Mouse (Mus musculus): Measurements from ENCODE around the gene Gm11937. TPM values are rescaled to one million over a fixed set of nuclear protein-coding genes. Genes with fewer than 3 reads are reported as not detected.
"Not testable (repeated sequence)": the region's sequence is repeated elsewhere in the genome, so short reads cannot be mapped to it uniquely, and the experiment has no call there.

Gm11937 gene
- total RNA-seq (2021), result not detected

- DNase-seq; intact Hi-C loops (cut with DNase I): not testable (repeated sequence)
Measured at GRCm38 (mm10) chr11:99610089-99610488, at the start of gene Gm11937. Gm11937 (minus strand) TSS chr11:99610189.

GRCm38 (mm10) chr11:99659256-99659655, 49.3 kb upstream of the Gm11937 start:
- intact Hi-C loops (cut with DNase I), result no loop called here
- no peak for DNase-seq

GRCm38 (mm10) chr11:99658467-99659010, 48.5 kb upstream of the Gm11937 start, which contains the start of gene Gm11563:
Gm11563 (minus strand) TSS chr11:99658960.
- DNase-seq; intact Hi-C loops (cut with DNase I): not testable (repeated sequence)

- DNase-seq, result no peak
- intact Hi-C loops (cut with DNase I), result no loop called here
Measured at GRCm38 (mm10) chr11:99657051-99657450, 47.1 kb upstream of the Gm11937 start.

GRCm38 (mm10) chr11:99650136-99650535, 40.1 kb upstream of the Gm11937 start, which contains the start of gene Gm11555:
Gm11555 (minus strand) TSS chr11:99650236.
- no peak for DNase-seq
- intact Hi-C loops (cut with DNase I), result no loop called here

GRCm38 (mm10) chr11:99646444-99646843, 36.5 kb upstream of the Gm11937 start:
- no peak for DNase-seq

GRCm38 (mm10) chr11:99644351-99644750, 34.4 kb upstream of the Gm11937 start:
- no peak for DNase-seq
- intact Hi-C loops (cut with DNase I), result no loop called here

More at GRCm38 (mm10) chr11:99646444-99646843, 36.5 kb upstream of the Gm11937 start:
- intact Hi-C loops (cut with DNase I), result no loop called here

- intact Hi-C loops (cut with DNase I); DNase-seq: not testable (repeated sequence)
Measured at GRCm38 (mm10) chr11:99643635-99644139, 33.7 kb upstream of the Gm11937 start, which contains the start of gene Krtap4-7. Krtap4-7 (minus strand) TSS chr11:99644089.

GRCm38 (mm10) chr11:99640926-99641325, 30.9 kb upstream of the Gm11937 start:
- DNase-seq, result no peak
- intact Hi-C loops (cut with DNase I), result no loop called here

- intact Hi-C loops (cut with DNase I), result no loop called here
- no peak for DNase-seq
Measured at GRCm38 (mm10) chr11:99637086-99637485, 27.1 kb upstream of the Gm11937 start.

- DNase-seq, result no peak
- intact Hi-C loops (cut with DNase I), result no loop called here
Measured at GRCm38 (mm10) chr11:99634653-99635134, 24.7 kb upstream of the Gm11937 start, which contains the start of gene Krtap4-2. Krtap4-2 (minus strand) TSS chr11:99635084.

- DNase-seq, result no peak
- intact Hi-C loops (cut with DNase I), result no loop called here
Measured at GRCm38 (mm10) chr11:99633293-99633692, 23.3 kb upstream of the Gm11937 start.

GRCm38 (mm10) chr11:99630890-99631289, 20.9 kb upstream of the Gm11937 start:
- no peak for DNase-seq
- intact Hi-C loops (cut with DNase I), result no loop called here

- no peak for DNase-seq
- intact Hi-C loops (cut with DNase I), result no loop called here
Measured at GRCm38 (mm10) chr11:99628138-99628537, 18.1 kb upstream of the Gm11937 start, which contains the start of gene Krtap4-1. Krtap4-1 (minus strand) TSS chr11:99628238.

GRCm38 (mm10) chr11:99620335-99620734, 10.3 kb upstream of the Gm11937 start, which contains the start of gene Gm11562:
Gm11562 (minus strand) TSS chr11:99620435.
- intact Hi-C loops (cut with DNase I), result no loop called here
- no peak for DNase-seq

GRCm38 (mm10) chr11:99614796-99615363, 4.9 kb upstream of the Gm11937 start, which contains the start of gene Krtap2-4:
Krtap2-4 (minus strand) TSS chr11:99614846.
- intact Hi-C loops (cut with DNase I), result no loop called here
- DNase-seq, result no peak

- intact Hi-C loops (cut with DNase I), result no loop called here
Measured at GRCm38 (mm10) chr11:99609126-99609525, 863 bp downstream of the Gm11937 start.

GRCm38 (mm10) chr11:99603208-99603607, 6.8 kb downstream of the Gm11937 start, which contains the start of gene Gm11938:
Gm11938 (minus strand) TSS chr11:99603308.
- DNase-seq; intact Hi-C loops (cut with DNase I): not testable (repeated sequence)

More at GRCm38 (mm10) chr11:99609126-99609525, 863 bp downstream of the Gm11937 start:
- DNase-seq, result no peak

- intact Hi-C loops (cut with DNase I); DNase-seq: not testable (repeated sequence)
Measured at GRCm38 (mm10) chr11:99597742-99598141, 12.2 kb downstream of the Gm11937 start, which contains the start of gene Krtap9-3. Krtap9-3 (minus strand) TSS chr11:99598105.

GRCm38 (mm10) chr11:99590981-99591380, 19.0 kb downstream of the Gm11937 start, which contains the start of gene Krtap1-3:
Krtap1-3 (minus strand) TSS chr11:99591339.
- intact Hi-C loops (cut with DNase I), result no loop called here
- no peak for DNase-seq

- no peak for DNase-seq
- intact Hi-C loops (cut with DNase I), result no loop called here
Measured at GRCm38 (mm10) chr11:99585096-99585495, 24.9 kb downstream of the Gm11937 start.

Data from heart, postnatal 10 days (tissue).